Mouse (Mus musculus) hindbrain, embryonic 11.5 days (tissue): ENCODE results near the gene Vmn1r195. TPM values are rescaled to one million over a fixed set of nuclear protein-coding genes. Genes with fewer than 3 reads are reported as not detected.
"Not testable (repeated sequence)": the region's sequence is repeated elsewhere in the genome, so short reads cannot be mapped to it uniquely, and the experiment has no call there.

Experiments used
- ATAC-seq: fragments of 200-750 bp; cut with Nextera tagmentation; 2 replicates; pipeline ENCODE4 v1.8.0; 2017; ENCODE audit warnings: mild to moderate bottlenecking, moderate TSS enrichment, moderate library complexity; ENCODE audit not compliant: low FRiP score
- DNase-seq: peaks from one replicate; pipeline ENCODE4 v3.0.0-alpha.2; 2015; ENCODE audit warnings: low spot score
- H3K27ac ChIP-seq: fragments of 300-500 bp; sonication (generic); 2 replicates; pipeline ENCODE4 v1.5.1; 2014; ENCODE audit warnings: mild to moderate bottlenecking, low read depth, low read length
- H3K27me3 ChIP-seq: fragments of 300-500 bp; sonication (generic); 2 replicates; pipeline ENCODE4 v1.6.1; 2014; ENCODE audit warnings: mild to moderate bottlenecking, low read length, moderate library complexity, mixed read lengths; ENCODE audit not compliant: control insufficient read depth, insufficient read depth
- H3K36me3 ChIP-seq: fragments of 300-500 bp; sonication (generic); 2 replicates; pipeline ENCODE4 v1.6.1; 2014; ENCODE audit warnings: mild to moderate bottlenecking, low read length, moderate library complexity, mixed read lengths; ENCODE audit not compliant: control insufficient read depth, insufficient read depth
- H3K4me1 ChIP-seq: fragments of 300-500 bp; sonication (generic); replicated peaks from 2 replicates; pipeline ENCODE4 v1.6.1; 2014; ENCODE audit warnings: low read length, mixed read lengths; ENCODE audit not compliant: control insufficient read depth, insufficient read depth
- H3K4me2 ChIP-seq: fragments of 300-500 bp; sonication (generic); replicated peaks from 2 replicates; pipeline ENCODE4 v1.6.1; 2014; ENCODE audit warnings: mild to moderate bottlenecking, low read depth, low read length
- H3K4me3 ChIP-seq: fragments of 300-500 bp; sonication (generic); 2 replicates; pipeline ENCODE4 v1.5.1; 2014; ENCODE audit warnings: low read depth, low read length
- H3K9ac ChIP-seq: fragments of 300-500 bp; sonication (generic); 2 replicates; pipeline ENCODE4 v1.6.1; 2014; ENCODE audit warnings: low read depth, low read length
- H3K9me3 ChIP-seq: fragments of 300-500 bp; sonication (generic); 2 replicates; pipeline ENCODE4 v1.6.1; 2016; ENCODE audit warnings: low read length; ENCODE audit not compliant: control insufficient read depth
- WGBS: fragments of 180-500 bp; shearing (Covaris S2); extraction: QIAGEN DNeasy Blood & Tissue Kit; methylation state at CpG from one replicate; pipeline ENCODE4 v1.1.7; 2014; 5-methylcytosine and 5-hydroxymethylcytosine counted together
- polyA plus RNA-seq: library from polyadenylated mRNA; unstranded; fragments of >200 nt; fragmentation: Nextera tagmentation; extraction: Ambion mirVana; gene quantifications from 2 replicates; pipeline ENCODE4 v1.2.1, GENCODE M21; 2014

Vmn1r195 gene
- polyA plus RNA-seq: not detected in 2 replicates

- 93% methylated on average over 1 of the region's 1 CpGs for WGBS
- not testable (repeated sequence) for H3K9me3 ChIP-seq, H3K27ac ChIP-seq, H3K4me2 ChIP-seq, H3K4me1 ChIP-seq, H3K27me3 ChIP-seq, ATAC-seq, H3K9ac ChIP-seq, H3K36me3 ChIP-seq, DNase-seq, H3K4me3 ChIP-seq
These were observed at the start of gene Vmn1r195 for GRCm38 (mm10) chr13:22270222-22270621. Gene Vmn1r195, plus strand, starts transcription at chr13:22270522.

GRCm38 (mm10) chr13:22223060-22223459 is 47.3 kb upstream of the Vmn1r195 start, which contains the start of gene Vmn1r193:
Gene Vmn1r193, minus strand, starts transcription at chr13:22223160.
- H3K4me2 ChIP-seq, H3K27me3 ChIP-seq, H3K27ac ChIP-seq, H3K9ac ChIP-seq, DNase-seq, H3K4me1 ChIP-seq, H3K36me3 ChIP-seq, ATAC-seq, H3K9me3 ChIP-seq, H3K4me3 ChIP-seq: not testable (repeated sequence)
- WGBS: 79% methylated on average over 1 of the region's 1 CpGs

GRCm38 (mm10) chr13:22243915-22244314 is 26.4 kb upstream of the Vmn1r195 start, which contains the start of gene Vmn1r194:
Gene Vmn1r194, plus strand, starts transcription at chr13:22244215.
- H3K27me3 ChIP-seq: no peaks in the 10 kb centered on the region
- no peak for ATAC-seq
- no peak within 1 kb of the TSS for H3K4me2 ChIP-seq
- no peaks in the 10 kb centered on the region for H3K4me1 ChIP-seq
- no peaks in the 10 kb centered on the region for H3K9me3 ChIP-seq
- no peak within 1 kb of the TSS for H3K9ac ChIP-seq
- H3K27ac ChIP-seq: no peak within 1 kb of the TSS
- no peak for DNase-seq
- WGBS: 68% methylated on average over 1 of the region's 1 CpGs
- H3K4me3 ChIP-seq: no peak within 1 kb of the TSS
- H3K36me3 ChIP-seq: no peaks in the 10 kb centered on the region

GRCm38 (mm10) chr13:22271721-22272120 is 1.4 kb downstream of the Vmn1r195 start:
- DNase-seq (no peak), ATAC-seq (no peak)
- Histone ChIP-seq H3K27ac (no peak overlapping the region), H3K36me3 (no peaks in the 10 kb centered on the region), H3K4me2 (no peak overlapping the region), H3K27me3 (no peaks in the 10 kb centered on the region), H3K4me3 (no peak overlapping the region), H3K4me1 (no peaks in the 10 kb centered on the region), H3K9ac (no peak overlapping the region), H3K9me3 (no peaks in the 10 kb centered on the region)
- 56% methylated on average over 2 of the region's 2 CpGs for WGBS

GRCm38 (mm10) chr13:22284578-22284977 is 14.3 kb downstream of the Vmn1r195 start:
- WGBS: 84% methylated on average over 2 of the region's 2 CpGs
- no peak overlapping the region for H3K4me2 ChIP-seq
- no peak overlapping the region for H3K27ac ChIP-seq
- H3K4me3 ChIP-seq: no peak overlapping the region
- no peaks in the 10 kb centered on the region for H3K36me3 ChIP-seq
- no peak for ATAC-seq
- H3K9me3 ChIP-seq: no peaks in the 10 kb centered on the region
- H3K9ac ChIP-seq: no peak overlapping the region
- no peaks in the 10 kb centered on the region for H3K4me1 ChIP-seq
- DNase-seq: no peak
- no peaks in the 10 kb centered on the region for H3K27me3 ChIP-seq

GRCm38 (mm10) chr13:22289620-22290019 is 19.3 kb downstream of the Vmn1r195 start, which contains the start of gene Vmn1r196:
Gene Vmn1r196, plus strand, starts transcription at chr13:22289920.
- no peaks in the 10 kb centered on the region for H3K9me3 ChIP-seq
- no peak within 1 kb of the TSS for H3K9ac ChIP-seq
- H3K4me1 ChIP-seq: no peaks in the 10 kb centered on the region
- DNase-seq: no peak
- ATAC-seq: no peak
- no peak within 1 kb of the TSS for H3K27ac ChIP-seq
- H3K4me2 ChIP-seq: no peak within 1 kb of the TSS
- no peaks in the 10 kb centered on the region for H3K36me3 ChIP-seq
- H3K4me3 ChIP-seq: no peak within 1 kb of the TSS
- H3K27me3 ChIP-seq: no peaks in the 10 kb centered on the region
- WGBS: 82% methylated on average over 2 of the region's 2 CpGs

GRCm38 (mm10) chr13:22308075-22308474 is 37.8 kb downstream of the Vmn1r195 start:
- not testable (repeated sequence) for H3K27ac ChIP-seq, H3K27me3 ChIP-seq, H3K4me1 ChIP-seq, H3K9me3 ChIP-seq, ATAC-seq, H3K4me3 ChIP-seq, H3K4me2 ChIP-seq, H3K36me3 ChIP-seq, DNase-seq, H3K9ac ChIP-seq
- WGBS: 90% methylated on average over 5 of the region's 5 CpGs

GRCm38 (mm10) chr13:22315361-22315760 is 45.0 kb downstream of the Vmn1r195 start:
- Histone ChIP-seq H3K27ac (no peak overlapping the region), H3K27me3 (no peaks in the 10 kb centered on the region), H3K4me2 (no peak overlapping the region), H3K9ac (no peak overlapping the region), H3K9me3 (no peaks in the 10 kb centered on the region), H3K36me3 (no peaks in the 10 kb centered on the region), H3K4me1 (no peaks in the 10 kb centered on the region), H3K4me3 (no peak overlapping the region)
- no peak for DNase-seq
- 79% methylated on average over 2 of the region's 2 CpGs for WGBS
- ATAC-seq: no peak

GRCm38 (mm10) chr13:22317366-22317765 is 47.0 kb downstream of the Vmn1r195 start:
- Histone ChIP-seq H3K27ac (no peak overlapping the region), H3K4me1 (no peaks in the 10 kb centered on the region), H3K4me3 (no peak overlapping the region), H3K4me2 (no peak overlapping the region), H3K9me3 (no peaks in the 10 kb centered on the region), H3K36me3 (no peaks in the 10 kb centered on the region), H3K27me3 (no peaks in the 10 kb centered on the region), H3K9ac (no peak overlapping the region)
- no peak for ATAC-seq
- no peak for DNase-seq
- WGBS: 90% methylated on average over 2 of the region's 2 CpGs
